Mouse (Mus musculus): Measurements from ENCODE around the gene Vezt. TPM values are rescaled to one million over a fixed set of nuclear protein-coding genes. Genes with fewer than 3 reads are reported as not detected.

The Vezt gene
- polyA plus RNA-seq, 1 experiment from 2014 or later: 45.9 TPM

DNA sequence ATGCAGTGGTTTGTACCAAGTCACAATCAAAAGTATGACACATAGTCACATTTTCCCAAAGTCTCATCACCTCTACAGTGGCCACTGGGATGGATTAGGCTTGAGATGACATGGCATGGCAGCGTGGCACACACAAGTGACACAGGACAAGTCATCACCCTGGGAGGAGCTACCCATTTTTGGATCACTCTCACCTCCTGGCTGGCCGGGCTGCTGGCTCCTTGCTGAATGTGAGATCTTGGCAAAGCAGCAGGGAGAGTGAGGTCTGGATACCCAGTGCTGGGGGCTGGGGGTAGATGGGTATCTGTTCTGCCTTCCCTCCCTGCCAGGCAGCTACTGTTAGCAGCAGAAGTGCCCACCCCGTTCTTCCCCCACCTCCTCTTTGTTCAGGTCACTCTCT is 31.3 kb upstream of the Vezt start:
- no peak overlapping the region for H3K9ac ChIP-seq (ENCODE audit: low read length)
- 67% methylated on average over 3 of the region's 3 CpGs for WGBS
- DNase-seq (ENCODE audit: low spot score, missing footprints) (no peak), ATAC-seq (ENCODE audit: low FRiP score) (no peak)
- no peak overlapping the region for H3K4me3 ChIP-seq (ENCODE audit: low read depth, low read length)
- no peak overlapping the region for H3K4me2 ChIP-seq
- no peak overlapping the region for H3K27ac ChIP-seq (ENCODE audit: low read depth, low read length)
- no peaks in the 10 kb centered on the region for H3K27me3 ChIP-seq (ENCODE audit: control insufficient read depth, insufficient read depth, low read length)
- H3K9me3 ChIP-seq (ENCODE audit: control insufficient read depth, low read length): no peaks in the 10 kb centered on the region
- no peaks in the 10 kb centered on the region; the same call in 1 of the 2 replicates for H3K4me1 ChIP-seq (ENCODE audit: control insufficient read depth, insufficient read depth, low read length)
- H3K36me3 ChIP-seq (ENCODE audit: control insufficient read depth, insufficient read depth, low read length): no peaks in the 10 kb centered on the region

DNA sequence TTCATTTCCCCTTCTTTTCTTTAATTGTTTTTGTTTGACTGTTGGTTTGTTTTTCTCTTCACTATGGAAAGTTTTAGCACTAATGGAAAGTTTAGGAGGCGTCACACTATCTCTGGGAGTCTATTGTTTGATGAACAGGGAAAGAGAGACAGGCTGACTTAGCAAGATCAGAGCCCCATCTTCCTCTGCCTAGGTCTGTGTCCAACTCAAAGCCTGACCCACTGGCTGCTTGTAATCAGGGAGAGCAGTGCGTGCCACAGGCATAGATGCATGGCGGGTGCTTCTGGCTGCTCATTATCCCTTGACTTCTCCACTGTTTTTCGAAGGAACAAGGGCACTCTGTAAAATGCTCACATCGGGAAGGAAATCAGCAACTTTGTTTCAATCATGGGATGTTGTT is 26.7 kb upstream of the Vezt start:
- DNase-seq (ENCODE audit: low spot score, missing footprints): no peak
- Histone ChIP-seq H3K27me3 (ENCODE audit: control insufficient read depth, insufficient read depth, low read length) (no peaks in the 10 kb centered on the region), H3K27ac (ENCODE audit: low read depth, low read length) (no peak overlapping the region), H3K4me2 (no peak overlapping the region), H3K4me3 (ENCODE audit: low read depth, low read length) (no peak overlapping the region), H3K4me1 (ENCODE audit: control insufficient read depth, insufficient read depth, low read length) (peaks cover 5% of the 10 kb centered on the region), H3K9me3 (ENCODE audit: control insufficient read depth, low read length) (no peaks in the 10 kb centered on the region), H3K9ac (ENCODE audit: low read length) (no peak overlapping the region), H3K36me3 (ENCODE audit: control insufficient read depth, insufficient read depth, low read length) (no peaks in the 10 kb centered on the region)
- 69% methylated on average over 5 of the region's 5 CpGs for WGBS
- ATAC-seq (ENCODE audit: low FRiP score): no peak

- peaks cover 6% of the 10 kb centered on the region for H3K4me1 ChIP-seq (ENCODE audit: control insufficient read depth, insufficient read depth, low read length)
- no peak overlapping the region for H3K4me2 ChIP-seq
- ATAC-seq (ENCODE audit: low FRiP score) (no peak), DNase-seq (ENCODE audit: low spot score, missing footprints) (no peak)
- no peak overlapping the region for H3K9ac ChIP-seq (ENCODE audit: low read length)
- WGBS: 92% methylated on average over 8 of the region's 8 CpGs
- no peaks in the 10 kb centered on the region for H3K36me3 ChIP-seq (ENCODE audit: control insufficient read depth, insufficient read depth, low read length)
- no peak overlapping the region for H3K4me3 ChIP-seq (ENCODE audit: low read depth, low read length)
- no peaks in the 10 kb centered on the region for H3K9me3 ChIP-seq (ENCODE audit: control insufficient read depth, low read length)
- H3K27ac ChIP-seq (ENCODE audit: low read depth, low read length): no peak overlapping the region
- no peaks in the 10 kb centered on the region for H3K27me3 ChIP-seq (ENCODE audit: control insufficient read depth, insufficient read depth, low read length)
Observed at GRCm38 (mm10) chr10:94060190-94060589, 24.6 kb upstream of the Vezt start.

DNA sequence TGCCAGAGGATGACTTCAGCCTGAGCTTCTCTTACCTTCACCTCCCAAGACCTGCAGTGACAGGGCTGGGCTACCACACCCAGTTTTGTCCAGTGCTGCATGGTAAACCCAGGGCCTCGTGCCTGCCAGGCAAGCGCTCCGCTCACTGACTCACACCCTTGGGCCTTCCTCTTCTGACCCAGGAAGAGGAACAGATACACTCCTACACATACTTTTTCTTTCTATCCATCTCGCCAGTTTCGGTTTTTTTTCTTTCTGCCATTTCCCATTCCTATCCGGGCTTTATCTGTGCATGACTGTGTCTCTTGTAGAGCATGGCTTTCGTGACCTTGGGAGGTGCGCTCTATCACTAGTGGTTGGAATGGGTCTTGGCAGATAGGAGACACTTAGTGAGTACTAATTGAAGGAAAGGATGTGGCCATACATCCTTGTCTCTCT is 24.0 kb upstream of the Vezt start:
- Histone ChIP-seq H3K9ac (ENCODE audit: low read length) (no peak overlapping the region), H3K36me3 (ENCODE audit: control insufficient read depth, insufficient read depth, low read length) (no peaks in the 10 kb centered on the region), H3K4me3 (ENCODE audit: low read depth, low read length) (no peak overlapping the region), H3K27ac (ENCODE audit: low read depth, low read length) (no peak overlapping the region), H3K4me1 (ENCODE audit: control insufficient read depth, insufficient read depth, low read length) (peaks cover 6% of the 10 kb centered on the region), H3K4me2 (no peak overlapping the region), H3K27me3 (ENCODE audit: control insufficient read depth, insufficient read depth, low read length) (no peaks in the 10 kb centered on the region), H3K9me3 (ENCODE audit: control insufficient read depth, low read length) (no peaks in the 10 kb centered on the region)
- no peak for DNase-seq (ENCODE audit: low spot score, missing footprints)
- ATAC-seq (ENCODE audit: low FRiP score): no peak
- 93% methylated on average over 8 of the region's 8 CpGs for WGBS

DNA sequence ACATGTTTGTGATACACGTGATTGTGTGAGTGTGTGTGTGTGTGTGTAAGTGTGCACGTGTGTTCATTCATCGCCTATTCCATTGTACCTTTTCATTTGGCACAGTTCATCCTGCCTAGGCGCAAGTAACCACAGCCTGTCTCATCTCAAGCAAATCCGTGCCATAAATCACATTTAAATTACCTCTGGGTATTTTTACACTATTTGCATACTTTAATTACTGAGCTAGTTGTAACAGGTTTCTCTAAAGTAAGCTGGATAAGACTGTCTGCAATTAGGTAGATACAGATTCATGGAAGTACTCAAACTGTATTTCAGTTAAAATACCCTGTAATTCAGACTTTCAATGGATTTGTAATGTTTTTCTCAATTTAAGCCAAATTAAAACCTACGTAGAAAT is 20.9 kb upstream of the Vezt start:
- H3K27me3 ChIP-seq (ENCODE audit: control insufficient read depth, insufficient read depth, low read length): no peaks in the 10 kb centered on the region
- no peak overlapping the region for H3K27ac ChIP-seq (ENCODE audit: low read depth, low read length)
- no peak overlapping the region for H3K4me2 ChIP-seq
- H3K36me3 ChIP-seq (ENCODE audit: control insufficient read depth, insufficient read depth, low read length): no peaks in the 10 kb centered on the region
- H3K4me1 ChIP-seq (ENCODE audit: control insufficient read depth, insufficient read depth, low read length): peaks cover 6% of the 10 kb centered on the region; the same call in 1 of the 2 replicates
- WGBS: 90% methylated on average over 6 of the region's 6 CpGs
- H3K9ac ChIP-seq (ENCODE audit: low read length): no peak overlapping the region
- no peaks in the 10 kb centered on the region for H3K9me3 ChIP-seq (ENCODE audit: control insufficient read depth, low read length)
- no peak overlapping the region for H3K4me3 ChIP-seq (ENCODE audit: low read depth, low read length)
- DNase-seq (ENCODE audit: low spot score, missing footprints) (no peak), ATAC-seq (ENCODE audit: low FRiP score) (no peak)

GRCm38 (mm10) chr10:94050736-94051135 is 15.1 kb upstream of the Vezt start:
- 96% methylated on average over 5 of the region's 5 CpGs for WGBS
- Histone ChIP-seq H3K36me3 (ENCODE audit: control insufficient read depth, insufficient read depth, low read length) (no peaks in the 10 kb centered on the region), H3K9me3 (ENCODE audit: control insufficient read depth, low read length) (no peaks in the 10 kb centered on the region), H3K4me3 (ENCODE audit: low read depth, low read length) (no peak overlapping the region), H3K27me3 (ENCODE audit: control insufficient read depth, insufficient read depth, low read length) (no peaks in the 10 kb centered on the region), H3K9ac (ENCODE audit: low read length) (no peak overlapping the region), H3K4me2 (no peak overlapping the region), H3K27ac (ENCODE audit: low read depth, low read length) (no peak overlapping the region), H3K4me1 (ENCODE audit: control insufficient read depth, insufficient read depth, low read length) (no peaks in the 10 kb centered on the region)
- DNase-seq (ENCODE audit: low spot score, missing footprints) (no peak), ATAC-seq (ENCODE audit: low FRiP score) (no peak)

GRCm38 (mm10) chr10:94049121-94049520 is 13.5 kb upstream of the Vezt start:
- Histone ChIP-seq H3K4me1 (ENCODE audit: control insufficient read depth, insufficient read depth, low read length) (peaks cover 4% of the 10 kb centered on the region), H3K27ac (ENCODE audit: low read depth, low read length) (no peak overlapping the region), H3K36me3 (ENCODE audit: control insufficient read depth, insufficient read depth, low read length) (no peaks in the 10 kb centered on the region), H3K9ac (ENCODE audit: low read length) (no peak overlapping the region), H3K4me2 (no peak overlapping the region), H3K9me3 (ENCODE audit: control insufficient read depth, low read length) (no peaks in the 10 kb centered on the region), H3K27me3 (ENCODE audit: control insufficient read depth, insufficient read depth, low read length) (no peaks in the 10 kb centered on the region), H3K4me3 (ENCODE audit: low read depth, low read length) (no peak overlapping the region)
- ATAC-seq (ENCODE audit: low FRiP score) (no peak), DNase-seq (ENCODE audit: low spot score, missing footprints) (no peak)
- 85% methylated on average over 8 of the region's 8 CpGs for WGBS

DNA sequence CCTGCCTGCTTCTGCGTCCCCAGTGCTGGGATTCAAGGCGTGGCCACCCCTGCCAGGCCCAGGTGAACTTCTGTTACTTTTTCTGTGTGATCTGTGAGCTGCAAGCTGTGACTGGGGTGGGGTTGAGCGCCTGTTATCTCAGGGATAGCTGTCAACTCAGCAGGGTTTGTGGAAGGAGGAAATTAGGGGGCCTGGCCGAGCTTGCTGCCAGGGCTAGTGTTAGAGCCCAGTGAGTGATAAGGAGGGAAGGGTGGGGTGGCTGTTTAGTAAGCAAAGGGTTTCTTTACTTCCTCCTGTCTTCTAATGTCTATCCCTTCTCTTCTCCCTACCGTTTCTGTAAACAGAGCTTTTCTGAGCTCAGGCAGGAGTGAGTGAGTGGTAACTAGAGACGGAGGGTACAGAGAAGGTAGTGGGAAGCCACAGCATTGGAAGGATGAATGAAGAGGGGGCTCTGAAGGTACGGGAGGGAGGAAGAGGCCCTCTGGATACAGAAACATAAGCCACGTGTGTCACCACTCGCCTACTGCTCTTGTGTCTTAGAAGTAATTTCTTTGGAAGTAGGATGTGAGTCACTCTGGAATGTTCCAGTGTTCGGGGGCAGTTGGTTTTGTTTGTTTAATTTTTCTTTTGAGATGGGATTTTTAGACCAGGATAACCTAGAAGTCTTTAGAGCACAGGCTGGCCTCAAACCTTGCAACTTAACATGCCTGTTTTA is 12.4 kb upstream of the Vezt start:
- 74% methylated on average over 10 of the region's 10 CpGs for WGBS
- Histone ChIP-seq H3K9me3 (ENCODE audit: control insufficient read depth, low read length) (no peaks in the 10 kb centered on the region), H3K4me3 (ENCODE audit: low read depth, low read length) (no peak overlapping the region), H3K9ac (ENCODE audit: low read length) (no peak overlapping the region), H3K4me2 (no peak overlapping the region), H3K36me3 (ENCODE audit: control insufficient read depth, insufficient read depth, low read length) (no peaks in the 10 kb centered on the region), H3K4me1 (ENCODE audit: control insufficient read depth, insufficient read depth, low read length) (peaks cover 10% of the 10 kb centered on the region), H3K27me3 (ENCODE audit: control insufficient read depth, insufficient read depth, low read length) (no peaks in the 10 kb centered on the region), H3K27ac (ENCODE audit: low read depth, low read length) (no peak overlapping the region)
- DNase-seq (ENCODE audit: low spot score, missing footprints): no peak
- no peak for ATAC-seq (ENCODE audit: low FRiP score)

- Histone ChIP-seq H3K27me3 (ENCODE audit: control insufficient read depth, insufficient read depth, low read length) (no peaks in the 10 kb centered on the region), H3K9ac (ENCODE audit: low read length) (no peak overlapping the region), H3K4me2 (no peak overlapping the region), H3K36me3 (ENCODE audit: control insufficient read depth, insufficient read depth, low read length) (no peaks in the 10 kb centered on the region), H3K27ac (ENCODE audit: low read depth, low read length) (no peak overlapping the region), H3K4me1 (ENCODE audit: control insufficient read depth, insufficient read depth, low read length) (peaks cover 10% of the 10 kb centered on the region), H3K4me3 (ENCODE audit: low read depth, low read length) (no peak overlapping the region), H3K9me3 (ENCODE audit: control insufficient read depth, low read length) (no peaks in the 10 kb centered on the region)
- DNase-seq (ENCODE audit: low spot score, missing footprints): no peak
- 38% methylated on average over 1 of the region's 1 CpGs for WGBS
- no peak for ATAC-seq (ENCODE audit: low FRiP score)
Observed at GRCm38 (mm10) chr10:94047024-94047423, 11.4 kb upstream of the Vezt start.

All from midbrain, embryonic 11.5 days (tissue).